Mouse (Mus musculus) stomach, embryonic 16.5 days (tissue): ENCODE measurements at regions not wholly inside any gene's neighbourhood (a gene's known extent, or its start where the extent isn't known, plus 50 kb on each side); places are given as distances from the start of the nearest gene placed in this dataset.

ENCODE experiments used
- ATAC-seq: fragments of 200-750 bp; cut with Nextera tagmentation; 2 replicates; pipeline ENCODE4 v1.8.0; 2017; ENCODE audit warnings: moderate number of reproducible peaks, moderate TSS enrichment; ENCODE audit not compliant: insufficient read depth, low FRiP score
- H3K27ac ChIP-seq: fragments of 300-500 bp; sonication (generic); 2 replicates; pipeline ENCODE4 v1.5.1; 2014; ENCODE audit warnings: low read length
- H3K27me3 ChIP-seq: fragments of 300-500 bp; sonication (generic); 2 replicates; pipeline ENCODE4 v1.6.1; 2014; ENCODE audit warnings: low read length, control low read depth, mixed read lengths; ENCODE audit not compliant: control insufficient read depth, insufficient read depth
- H3K36me3 ChIP-seq: fragments of 300-500 bp; sonication (generic); 2 replicates; pipeline ENCODE4 v1.6.1; 2014; ENCODE audit warnings: low read length; ENCODE audit not compliant: control insufficient read depth, insufficient read depth
- H3K4me1 ChIP-seq: fragments of 300-500 bp; sonication (generic); 2 replicates; pipeline ENCODE4 v1.6.1; 2014; ENCODE audit warnings: low read length, control low read depth, mixed read lengths; ENCODE audit not compliant: control insufficient read depth, insufficient read depth
- H3K4me2 ChIP-seq: fragments of 300-500 bp; sonication (generic); 2 replicates; pipeline ENCODE4 v1.6.1; 2014; ENCODE audit warnings: low read depth, low read length, mixed read lengths
- H3K4me3 ChIP-seq: fragments of 300-500 bp; sonication (generic); replicated peaks from 2 replicates; pipeline ENCODE4 v1.5.1; 2014; ENCODE audit warnings: mild to moderate bottlenecking, low read length
- H3K9ac ChIP-seq: fragments of 300-500 bp; sonication (generic); 2 replicates; pipeline ENCODE4 v1.6.1; 2014; ENCODE audit warnings: low read length
- H3K9me3 ChIP-seq: fragments of 300-500 bp; sonication (generic); replicated peaks from 2 replicates; pipeline ENCODE4 v1.6.1; 2016; ENCODE audit warnings: low read length, control low read depth; ENCODE audit not compliant: control insufficient read depth
- WGBS: fragments of 180-500 bp; shearing (Covaris S2); extraction: QIAGEN DNeasy Blood & Tissue Kit; methylation state at CpG from one replicate; pipeline ENCODE4 v1.1.7; 2014; 5-methylcytosine and 5-hydroxymethylcytosine counted together

DNA sequence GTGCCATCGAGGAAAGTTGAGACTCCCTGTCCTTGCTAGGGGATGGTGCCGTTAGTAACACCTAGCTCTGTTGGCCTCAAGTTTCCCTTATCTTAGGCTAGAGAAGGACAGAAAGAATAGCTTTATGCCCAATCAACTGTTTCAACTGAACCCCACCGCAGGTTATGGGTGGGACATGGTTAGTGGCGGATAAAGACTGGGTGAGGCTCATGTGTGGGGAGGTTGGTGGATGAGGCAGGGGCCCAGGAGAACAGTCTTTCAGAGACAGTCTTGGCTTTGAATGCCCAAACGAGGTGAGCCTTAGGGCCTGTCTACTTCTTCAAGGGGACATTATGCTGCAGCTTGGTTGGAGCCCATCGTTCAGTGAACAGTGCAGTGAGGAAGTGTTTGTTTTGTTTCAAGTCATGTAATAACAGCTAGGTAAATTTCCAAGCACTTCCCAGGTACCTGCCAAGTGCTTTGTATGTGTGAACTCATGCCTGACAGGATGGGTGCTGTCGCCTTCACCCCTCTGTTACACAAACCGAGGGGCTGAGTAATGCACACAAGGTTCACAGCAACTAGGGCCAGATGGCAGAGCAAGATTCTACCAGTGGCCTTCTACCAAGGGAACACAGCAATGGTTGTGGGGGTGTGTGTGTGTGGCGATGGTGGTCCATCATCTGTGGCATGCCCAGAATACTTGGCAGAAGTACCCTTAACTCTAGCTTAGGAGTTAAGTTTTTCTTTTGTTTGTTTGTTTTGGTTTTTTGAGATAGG lies 1199.6 kb upstream of the A1bg start:
- Histone ChIP-seq H3K9me3 (no peaks in the 10 kb centered on the region), H3K4me2 (no peak overlapping the region), H3K4me3 (no peak overlapping the region), H3K9ac (no peak overlapping the region), H3K27me3 (no peaks in the 10 kb centered on the region), H3K4me1 (peaks cover 2% of the 10 kb centered on the region; the same call in 1 of the 2 replicates), H3K27ac (no peak overlapping the region), H3K36me3 (no peaks in the 10 kb centered on the region)
- ATAC-seq: no peak
- 81% methylated on average over 9 of the region's 9 CpGs for WGBS

DNA sequence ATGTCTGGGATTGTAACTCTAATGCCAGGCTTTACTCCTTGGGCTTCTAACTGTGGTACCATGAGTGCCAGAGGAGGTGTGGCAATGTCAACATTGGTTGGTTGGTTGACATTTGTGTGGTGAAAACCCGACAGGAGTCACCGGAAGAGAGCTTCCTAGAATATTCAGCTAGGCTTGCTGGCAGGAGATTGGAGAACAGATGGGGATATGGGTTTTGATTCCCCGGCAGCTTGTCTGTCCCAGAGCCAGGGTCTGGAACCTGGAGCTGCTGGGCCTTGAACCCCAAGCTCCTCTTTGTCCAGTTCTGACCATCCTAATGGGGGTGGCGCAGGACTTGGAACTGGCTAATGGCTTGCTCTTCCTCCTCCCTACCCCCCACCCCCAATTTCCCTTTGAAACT lies 1198.9 kb upstream of the A1bg start:
- no peak for ATAC-seq
- no peaks in the 10 kb centered on the region for H3K9me3 ChIP-seq
- WGBS: 85% methylated on average over 4 of the region's 4 CpGs
- H3K27me3 ChIP-seq: no peaks in the 10 kb centered on the region
- no peak overlapping the region for H3K4me2 ChIP-seq
- H3K4me1 ChIP-seq: no peaks in the 10 kb centered on the region; the same call in 1 of the 2 replicates
- H3K4me3 ChIP-seq: no peak overlapping the region
- no peak overlapping the region for H3K27ac ChIP-seq
- H3K9ac ChIP-seq: no peak overlapping the region
- H3K36me3 ChIP-seq: no peaks in the 10 kb centered on the region

DNA sequence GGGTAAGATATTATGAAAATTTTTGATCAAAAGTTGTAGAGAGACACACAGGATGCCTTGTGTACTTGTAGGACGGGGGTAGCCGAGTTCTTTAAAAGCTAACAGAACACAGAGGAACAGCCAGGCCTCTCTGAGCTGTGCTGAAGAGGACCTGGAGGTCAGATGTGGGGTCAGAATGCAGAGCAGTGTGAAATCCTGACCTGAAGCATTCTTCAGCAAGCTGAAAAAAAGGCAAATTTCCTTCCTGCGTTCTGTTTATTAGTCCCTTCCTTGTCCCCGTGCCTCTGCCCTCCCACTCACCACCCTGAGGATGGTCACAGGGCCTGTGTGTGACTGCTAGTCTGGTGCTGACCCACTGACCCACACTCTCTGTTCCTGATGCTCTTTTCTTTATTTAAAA lies 1197.9 kb upstream of the A1bg start:
- H3K4me2 ChIP-seq: no peak overlapping the region
- ATAC-seq: no peak
- no peaks in the 10 kb centered on the region for H3K36me3 ChIP-seq
- no peak overlapping the region for H3K4me3 ChIP-seq
- WGBS: 42% methylated on average over 4 of the region's 4 CpGs
- no peaks in the 10 kb centered on the region for H3K27me3 ChIP-seq
- no peak overlapping the region for H3K9ac ChIP-seq
- H3K27ac ChIP-seq: no peak overlapping the region
- no peaks in the 10 kb centered on the region; the same call in 1 of the 2 replicates for H3K4me1 ChIP-seq
- H3K9me3 ChIP-seq: no peaks in the 10 kb centered on the region

DNA sequence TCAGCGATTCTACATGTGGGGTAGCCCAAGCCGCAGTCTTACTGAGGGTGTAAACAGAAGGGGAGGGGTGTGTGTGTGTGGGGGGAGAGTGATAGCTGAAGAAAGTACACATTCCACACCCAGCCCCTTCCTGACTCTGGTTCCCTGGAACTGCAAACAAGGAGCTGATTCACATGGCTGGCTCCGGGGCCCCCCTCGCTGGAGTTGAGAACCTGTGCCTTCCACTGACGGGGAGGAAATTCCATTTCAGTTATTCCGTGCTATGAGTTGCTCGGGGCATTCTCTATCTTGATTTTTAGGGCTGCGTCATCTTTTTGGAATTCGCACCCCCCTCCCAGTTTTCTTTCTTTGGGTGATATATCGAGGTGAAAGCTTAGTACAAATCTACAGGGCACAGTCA lies 1196.2 kb upstream of the A1bg start:
- no peak overlapping the region for H3K4me3 ChIP-seq
- WGBS: 44% methylated on average over 10 of the region's 10 CpGs
- H3K27me3 ChIP-seq: no peaks in the 10 kb centered on the region
- no peak overlapping the region for H3K9ac ChIP-seq
- peak; percentile 68; the same call in 1 of the 2 replicates for ATAC-seq
- no peak overlapping the region for H3K27ac ChIP-seq
- no peaks in the 10 kb centered on the region for H3K36me3 ChIP-seq
- H3K4me1 ChIP-seq: peaks cover 7% of the 10 kb centered on the region; the same call in 1 of the 2 replicates
- no peaks in the 10 kb centered on the region for H3K9me3 ChIP-seq
- H3K4me2 ChIP-seq: no peak overlapping the region

DNA sequence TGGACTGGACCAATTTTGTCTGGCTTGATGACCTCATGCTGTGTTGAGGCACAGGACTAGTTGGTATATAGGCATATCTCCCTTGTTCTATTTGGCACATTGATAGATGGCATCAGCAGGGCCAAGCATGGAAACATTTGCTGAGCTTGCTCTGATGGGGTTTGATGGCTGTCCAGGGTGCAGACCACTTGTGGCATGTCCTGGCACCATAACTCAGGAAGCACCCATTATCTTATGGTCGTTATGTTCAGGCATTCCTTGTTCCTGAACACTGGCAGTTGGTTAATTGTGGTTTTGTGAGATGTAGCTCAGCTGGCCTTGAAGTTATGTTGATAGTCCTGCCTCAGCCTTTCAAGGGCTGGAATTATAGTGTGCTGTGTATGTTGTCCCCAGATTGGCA lies 1193.4 kb upstream of the A1bg start:
- ATAC-seq: no peak
- peaks cover 15% of the 10 kb centered on the region for H3K4me1 ChIP-seq
- H3K9ac ChIP-seq: no peak overlapping the region
- no peaks in the 10 kb centered on the region for H3K27me3 ChIP-seq
- no peaks in the 10 kb centered on the region for H3K36me3 ChIP-seq
- no peaks in the 10 kb centered on the region for H3K9me3 ChIP-seq
- WGBS: 64% methylated on average over 1 of the region's 1 CpGs
- no peak overlapping the region for H3K4me2 ChIP-seq
- H3K27ac ChIP-seq: no peak overlapping the region
- H3K4me3 ChIP-seq: no peak overlapping the region

DNA sequence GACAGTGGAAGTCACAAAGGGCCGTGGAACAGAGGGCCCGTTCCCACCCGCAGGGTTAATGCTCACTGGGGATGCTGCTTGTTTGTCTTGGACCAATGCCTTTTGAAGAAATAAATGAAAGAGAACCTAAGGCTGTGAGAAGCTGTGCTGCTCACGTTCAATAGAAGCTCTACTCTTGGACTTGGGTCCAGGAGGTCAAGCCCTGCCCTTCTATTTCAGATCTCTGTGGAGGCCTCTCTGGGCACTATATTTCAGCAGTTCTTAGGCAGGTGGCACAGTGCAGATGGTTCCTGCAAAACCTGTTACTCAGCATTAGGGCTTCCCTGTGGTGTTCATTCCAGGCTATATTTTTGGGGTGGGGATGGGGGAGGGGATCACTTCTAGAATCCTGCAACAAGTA lies 1192.0 kb upstream of the A1bg start:
- Histone ChIP-seq H3K27me3 (no peaks in the 10 kb centered on the region), H3K27ac (no peak overlapping the region), H3K4me3 (no peak overlapping the region), H3K9me3 (no peaks in the 10 kb centered on the region), H3K36me3 (no peaks in the 10 kb centered on the region), H3K4me2 (no peak overlapping the region), H3K9ac (no peak overlapping the region), H3K4me1 (peaks cover 15% of the 10 kb centered on the region)
- ATAC-seq: no peak
- 50% methylated on average over 4 of the region's 4 CpGs for WGBS

DNA sequence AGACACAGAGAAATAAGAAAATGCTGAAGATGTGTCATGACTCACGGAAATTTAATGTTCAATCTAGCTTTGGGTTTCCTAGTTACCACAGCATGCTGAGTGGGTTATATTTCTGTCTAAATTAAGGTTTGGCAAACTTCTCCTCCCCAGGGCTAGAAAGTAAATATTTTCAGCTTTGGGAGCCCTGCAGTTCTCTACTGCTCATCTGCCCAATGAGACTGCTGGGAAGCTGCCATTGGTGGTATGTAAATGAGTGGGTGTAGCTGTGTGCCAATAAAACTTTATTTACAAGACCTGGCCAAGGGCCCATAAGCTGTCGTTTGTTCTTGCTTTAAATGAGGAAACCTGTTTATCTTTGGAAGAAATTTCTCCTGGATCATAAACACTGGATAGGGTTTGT lies 1189.3 kb upstream of the A1bg start:
- Histone ChIP-seq H3K9ac (no peak overlapping the region), H3K27me3 (no peaks in the 10 kb centered on the region), H3K4me2 (no peak overlapping the region), H3K4me1 (peaks cover 17% of the 10 kb centered on the region), H3K27ac (no peak overlapping the region), H3K36me3 (no peaks in the 10 kb centered on the region), H3K9me3 (no peaks in the 10 kb centered on the region), H3K4me3 (no peak overlapping the region)
- 53% methylated on average over 2 of the region's 2 CpGs for WGBS
- no peak for ATAC-seq

DNA sequence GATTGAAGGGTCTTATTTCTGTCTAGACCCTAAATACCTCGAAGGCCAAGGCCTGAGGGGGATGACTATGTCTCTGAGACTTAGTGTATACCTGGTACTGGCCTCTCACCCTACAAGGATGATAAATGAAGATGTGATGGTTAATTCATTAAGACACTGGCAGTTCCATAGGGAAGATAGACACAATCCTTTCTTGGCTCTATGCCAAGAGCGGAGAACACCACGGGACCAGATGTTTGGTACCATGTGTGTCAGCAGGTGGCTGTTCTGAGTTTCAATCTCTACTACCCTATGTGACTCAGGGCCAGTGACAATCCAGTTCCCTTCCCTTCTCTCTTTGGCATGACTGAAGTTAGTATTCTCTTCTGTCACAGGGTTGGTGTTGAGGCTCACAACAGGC lies 1185.2 kb upstream of the A1bg start:
- 62% methylated on average over 3 of the region's 3 CpGs for WGBS
- Histone ChIP-seq H3K9me3 (no peaks in the 10 kb centered on the region), H3K27ac (no peak overlapping the region), H3K4me3 (no peak overlapping the region), H3K36me3 (no peaks in the 10 kb centered on the region), H3K4me1 (peaks cover 23% of the 10 kb centered on the region), H3K9ac (no peak overlapping the region), H3K27me3 (no peaks in the 10 kb centered on the region), H3K4me2 (no peak overlapping the region)
- ATAC-seq: no peak

DNA sequence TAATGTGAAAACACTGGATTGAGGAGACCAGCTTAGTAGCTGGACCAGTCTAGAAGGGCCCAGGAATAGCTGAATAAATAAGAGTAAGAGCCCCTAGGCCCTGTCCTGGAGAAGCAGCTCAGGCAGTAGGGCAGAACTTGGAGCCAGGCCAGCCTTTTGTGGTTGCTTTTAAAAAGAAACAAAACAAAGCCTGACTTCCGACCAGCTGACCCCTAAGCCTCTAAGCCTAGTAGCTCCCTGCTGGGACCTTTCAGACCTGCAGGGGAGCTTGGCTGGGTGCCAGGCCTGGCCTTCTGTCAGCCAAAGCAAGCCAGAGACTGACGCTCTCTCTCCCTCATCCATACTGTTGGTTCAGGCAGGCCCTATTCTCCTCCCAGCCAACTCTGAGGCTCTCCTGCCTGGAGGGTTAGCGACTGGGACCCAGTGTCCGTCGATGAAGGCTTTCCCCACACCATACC lies 1183.7 kb upstream of the A1bg start:
- ATAC-seq: peak; percentile 82
- Histone ChIP-seq H3K9ac (0 out of 2 replicates have a peak overlapping the region, but pooled peaks have one; percentile 19), H3K9me3 (no peaks in the 10 kb centered on the region), H3K27me3 (no peaks in the 10 kb centered on the region), H3K27ac (peak overlapping the region; percentile 4; the same call in 1 of the 2 replicates), H3K4me1 (peaks cover 18% of the 10 kb centered on the region), H3K4me2 (no peak overlapping the region), H3K4me3 (no peak overlapping the region), H3K36me3 (no peaks in the 10 kb centered on the region)
- 21% methylated on average over 5 of the region's 5 CpGs for WGBS
